Mouse (Mus musculus) Patski (cell line): ENCODE measurements around the gene Acvr1b. TPM values are rescaled to one million over a fixed set of nuclear protein-coding genes. Genes with fewer than 3 reads are reported as not detected.

ENCODE experiments used
- ATAC-seq: fragments of 100-300 bp; one replicate; pipeline ENCODE4 v1.8.0; 2021
- CTCF ChIA-PET: fragments of 350-600 bp; sonication (Branson Sonifier 250); formaldehyde crosslinking; loops from one replicate; lab custom pipeline; 2022; ENCODE audit warnings: inconsistent platforms; lab: Charles Lee
- POLR2A ChIA-PET: fragments of 350-600 bp; sonication (Branson Sonifier 250); formaldehyde crosslinking; loops from one replicate; lab custom pipeline; 2022; ENCODE audit warnings: antibody characterized with exemption, inconsistent platforms; lab: Charles Lee
- DNase-seq: peaks from one replicate; pipeline ENCODE4 v3.0.0-alpha.2; 2011; ENCODE audit warnings: low read depth, low spot score
- H3K27me3 ChIP-seq: fragments of 371-371 bp; one replicate; pipeline ENCODE4 v1.5.1; 2021
- CTCF ChIP-seq: fragments of 100-300 bp; IDR thresholded peaks from one replicate; pipeline ENCODE4 v1.5.1; 2021
- in situ Hi-C: fragments of 300-500 bp; cut with MboI; formaldehyde crosslinking; loops from 3 replicates; pipeline ENCODE4 v1.11.1; 2018; ENCODE audit warnings: low pct_unique_long_range_greater_than_20kb, mixed read lengths
- polyA plus RNA-seq: library from polyadenylated mRNA; unstranded; gene quantifications from one replicate; pipeline ENCODE4 v1.2.3, GENCODE M21; 2021

Acvr1b gene
- polyA plus RNA-seq, 1 experiment from 2014 or later, result 31.1 TPM

- no peak for ATAC-seq
- no peak for DNase-seq
- ChIA-PET POLR2A (no interaction called here), CTCF (interaction anchor here (1.2 to 1.6 kb wide), 2 partner anchors 11 to 12 kb away, joined by 3 to 6 read pairs; no protein-coding TSS in a partner anchor)
- TF ChIP-seq CTCF, result no peak
- in situ Hi-C loops, result no loop called here
- no peaks in the 10 kb centered on the region for H3K27me3 ChIP-seq
Observed at GRCm38 (mm10) chr15:101252614-101253013, 78.7 kb downstream of the Acvr1b start.

GRCm38 (mm10) chr15:101253563-101253885, 79.7 kb downstream of the Acvr1b start:
- ChIA-PET CTCF (no interaction called here), POLR2A (no interaction called here)
- no peak for TF ChIP-seq CTCF
- ATAC-seq, result no peak
- DNase-seq, result no peak
- in situ Hi-C loops, result no loop called here
- H3K27me3 ChIP-seq, result no peaks in the 10 kb centered on the region

GRCm38 (mm10) chr15:101253886-101254795, 80.3 kb downstream of the Acvr1b start, which contains the start of gene Nr4a1:
Gene Nr4a1, plus strand, starts transcription at chr15:101254269.
- DNase-seq, result no peak

GRCm38 (mm10) chr15:101255842-101256462, 82.1 kb downstream of the Acvr1b start:
- ATAC-seq (no peak), DNase-seq (no peak)
- no peak for TF ChIP-seq CTCF
- in situ Hi-C loops, result no loop called here
- ChIA-PET POLR2A (no interaction called here), CTCF (no interaction called here)
- no peaks in the 10 kb centered on the region for H3K27me3 ChIP-seq

More at GRCm38 (mm10) chr15:101253886-101254795, 80.3 kb downstream of the Acvr1b start, which contains the start of gene Nr4a1:
- POLR2A ChIA-PET, result interaction anchor here (0.6 to 1.3 kb wide), 2 partner anchors 9 to 13 kb away, joined by 3 read pairs; no protein-coding TSS in a partner anchor
- CTCF ChIA-PET, result interaction anchor here (0.7 to 0.9 kb wide), 2 partner anchors 12 to 29 kb away, joined by 3 read pairs; no protein-coding TSS in a partner anchor
- no peak for TF ChIP-seq CTCF
- ATAC-seq, result peak; percentile 37
- no peaks in the 10 kb centered on the region for H3K27me3 ChIP-seq
- in situ Hi-C loops, result no loop called here

- no peak for DNase-seq
- no peak for TF ChIP-seq CTCF
- no peaks in the 10 kb centered on the region for H3K27me3 ChIP-seq
- ChIA-PET POLR2A (interaction anchor here (1.2 kb wide), 1 partner anchor 8 kb away, joined by 4 read pairs; no protein-coding TSS in a partner anchor), CTCF (no interaction called here)
- in situ Hi-C loops, result no loop called here
- no peak for ATAC-seq
Observed at GRCm38 (mm10) chr15:101256463-101257206, 82.8 kb downstream of the Acvr1b start.

GRCm38 (mm10) chr15:101258420-101258819, 84.6 kb downstream of the Acvr1b start:
- no peaks in the 10 kb centered on the region for H3K27me3 ChIP-seq
- in situ Hi-C loops, result no loop called here
- no peak for TF ChIP-seq CTCF
- ChIA-PET POLR2A (no interaction called here), CTCF (no interaction called here)
- no peak for ATAC-seq
- no peak for DNase-seq

- ATAC-seq, result no peak
- DNase-seq, result no peak
- ChIA-PET CTCF (interaction anchor here (1.2 kb wide), 1 partner anchor 9 kb away, joined by 3 read pairs; no protein-coding TSS in a partner anchor), POLR2A (no interaction called here)
- TF ChIP-seq CTCF, result no peak
- no peaks in the 10 kb centered on the region for H3K27me3 ChIP-seq
- in situ Hi-C loops, result no loop called here
Observed at GRCm38 (mm10) chr15:101259922-101260321, 86.1 kb downstream of the Acvr1b start.

- DNase-seq (no peak), ATAC-seq (no peak)
- in situ Hi-C loops, result no loop called here
- no peak for TF ChIP-seq CTCF
- CTCF ChIA-PET, result interaction anchor here (1.2 kb wide), 1 partner anchor 9 kb away, joined by 3 read pairs; no protein-coding TSS in a partner anchor
- POLR2A ChIA-PET, result no interaction called here
- no peaks in the 10 kb centered on the region for H3K27me3 ChIP-seq
Observed at GRCm38 (mm10) chr15:101260387-101260786, 86.5 kb downstream of the Acvr1b start.

GRCm38 (mm10) chr15:101260874-101261622, 87.2 kb downstream of the Acvr1b start:
- no peaks in the 10 kb centered on the region for H3K27me3 ChIP-seq
- in situ Hi-C loops, result no loop called here
- ATAC-seq, result no peak
- no peak for DNase-seq
- TF ChIP-seq CTCF, result no peak
- ChIA-PET POLR2A (no interaction called here), CTCF (no interaction called here)
